Mouse (Mus musculus) ovary, postnatal 10 days (tissue): ENCODE results near the gene E030018B13Rik.

Source experiments
- DNase-seq: peaks from one replicate; pipeline ENCODE4 v3.0.0; 2022; ENCODE audit warnings: low spot score

Gene E030018B13Rik

GRCm38 (mm10) chr7:63916268-63916907 lies at the start of gene E030018B13Rik:
E030018B13Rik (plus strand) TSS chr7:63916857.
- DNase-seq = no peak

GRCm38 (mm10) chr7:63868356-63868918 lies 48.2 kb upstream of the E030018B13Rik start:
- DNase-seq = no peak

- no peak for DNase-seq
Measured at GRCm38 (mm10) chr7:63871698-63872097, 45.0 kb upstream of the E030018B13Rik start.

- no peak for DNase-seq
Measured at GRCm38 (mm10) chr7:63873880-63874279, 42.8 kb upstream of the E030018B13Rik start.

- no peak for DNase-seq
Measured at GRCm38 (mm10) chr7:63875686-63876085, 41.0 kb upstream of the E030018B13Rik start.

- no peak for DNase-seq
Measured at GRCm38 (mm10) chr7:63876640-63877039, 40.0 kb upstream of the E030018B13Rik start.

GRCm38 (mm10) chr7:63877610-63878009 lies 39.0 kb upstream of the E030018B13Rik start:
- no peak for DNase-seq

- no peak for DNase-seq
Measured at GRCm38 (mm10) chr7:63879583-63879982, 37.1 kb upstream of the E030018B13Rik start.

- no peak for DNase-seq
Measured at GRCm38 (mm10) chr7:63882739-63883138, 33.9 kb upstream of the E030018B13Rik start.

GRCm38 (mm10) chr7:63885025-63885424 lies 31.6 kb upstream of the E030018B13Rik start:
- no peak for DNase-seq

- no peak for DNase-seq
Measured at GRCm38 (mm10) chr7:63887034-63887551, 29.6 kb upstream of the E030018B13Rik start.

GRCm38 (mm10) chr7:63887602-63888123 lies 29.0 kb upstream of the E030018B13Rik start:
- no peak for DNase-seq

- DNase-seq = no peak
Measured at GRCm38 (mm10) chr7:63888674-63889073, 28.0 kb upstream of the E030018B13Rik start.

GRCm38 (mm10) chr7:63889116-63889975 lies 27.3 kb upstream of the E030018B13Rik start:
- no peak for DNase-seq

- no peak for DNase-seq
Measured at GRCm38 (mm10) chr7:63891488-63892075, 25.1 kb upstream of the E030018B13Rik start.

- no peak for DNase-seq
Measured at GRCm38 (mm10) chr7:63893201-63893600, 23.5 kb upstream of the E030018B13Rik start.

- DNase-seq = no peak
Measured at GRCm38 (mm10) chr7:63893729-63894128, 22.9 kb upstream of the E030018B13Rik start.

GRCm38 (mm10) chr7:63894662-63895061 lies 22.0 kb upstream of the E030018B13Rik start:
- no peak for DNase-seq

- DNase-seq = no peak
Measured at GRCm38 (mm10) chr7:63895223-63895622, 21.4 kb upstream of the E030018B13Rik start.

GRCm38 (mm10) chr7:63896276-63896967 lies 20.2 kb upstream of the E030018B13Rik start:
- no peak for DNase-seq

GRCm38 (mm10) chr7:63896968-63897468 lies 19.6 kb upstream of the E030018B13Rik start:
- DNase-seq = peak; percentile 59
